Mouse (Mus musculus) left cerebral cortex, postnatal 25 days (tissue): ENCODE results near the gene Gm16434. TPM values are rescaled to one million over a fixed set of nuclear protein-coding genes. Genes with fewer than 3 reads are reported as not detected.
A peak's percentile ranks its signal among the peaks of the same experiment; 100 is the strongest.
"Not testable (repeated sequence)": the region's sequence is repeated elsewhere in the genome, so short reads cannot be mapped to it uniquely, and the experiment has no call there.

Source experiments
- DNase-seq, 2 experiments: peaks; one replicate each; pipeline ENCODE4 v3.0.0; 2022; ENCODE audit warnings: low spot score in 2 of 2, mixed read lengths in 1 of 2
- intact Hi-C: fragments of 180-260 bp; cut with DNase I; formaldehyde crosslinking; loops from one replicate; pipeline ENCODE4 v1.15.1; 2025
- total RNA-seq, 2 experiments: library from RNA; stranded (reverse); gene quantifications; 2 replicates each; pipeline ENCODE4 v1.2.3; 2021

Gm16434 gene
- not detected for total RNA-seq

DNA sequence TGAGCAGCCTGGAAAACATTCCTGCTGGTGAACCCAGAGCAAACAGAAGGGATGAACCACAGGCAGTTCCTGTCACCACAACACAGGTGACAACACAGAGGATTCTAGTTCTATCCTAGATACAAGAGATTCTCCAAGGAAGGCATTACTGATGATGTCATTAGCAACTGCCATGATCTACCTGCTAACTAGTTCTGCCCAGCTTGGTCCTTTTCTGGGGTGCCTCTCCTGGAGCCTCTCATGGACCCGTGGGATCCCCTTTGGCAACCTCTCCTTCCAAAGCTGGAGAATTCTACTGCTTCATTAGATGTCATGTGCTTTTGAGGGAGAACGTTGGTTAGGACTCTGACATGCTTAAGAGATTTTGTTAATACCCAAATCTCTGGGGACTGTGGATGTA, at the start of gene Gm16434:
Gene Gm16434, minus strand, starts transcription at position 101 of the 400 bp plus-strand sequence.
- DNase-seq, intact Hi-C loops: not testable (repeated sequence)

DNA sequence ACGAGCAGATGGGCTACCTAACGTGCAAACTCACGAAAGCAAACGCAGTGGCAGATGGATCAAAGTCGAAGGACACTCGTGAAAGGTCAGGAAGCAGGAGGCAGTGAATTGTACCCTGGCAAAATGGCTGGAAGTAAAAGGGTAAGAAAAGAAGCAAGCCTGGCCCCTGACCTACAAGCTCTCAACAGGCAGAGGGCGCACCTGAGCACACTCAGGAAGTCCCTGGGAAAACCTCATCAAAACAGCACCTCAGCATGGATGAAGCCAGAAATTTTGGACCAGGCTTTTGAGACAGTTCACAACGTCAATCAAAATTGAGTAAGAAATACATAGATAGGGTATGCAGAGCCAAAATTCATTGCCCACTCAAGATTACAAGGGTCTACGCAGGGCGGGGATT, 49.2 kb upstream of the Gm16434 start:
- peak in 1 of 2 experiments; percentile 1 for DNase-seq
- intact Hi-C loops, result not testable (repeated sequence)

DNA sequence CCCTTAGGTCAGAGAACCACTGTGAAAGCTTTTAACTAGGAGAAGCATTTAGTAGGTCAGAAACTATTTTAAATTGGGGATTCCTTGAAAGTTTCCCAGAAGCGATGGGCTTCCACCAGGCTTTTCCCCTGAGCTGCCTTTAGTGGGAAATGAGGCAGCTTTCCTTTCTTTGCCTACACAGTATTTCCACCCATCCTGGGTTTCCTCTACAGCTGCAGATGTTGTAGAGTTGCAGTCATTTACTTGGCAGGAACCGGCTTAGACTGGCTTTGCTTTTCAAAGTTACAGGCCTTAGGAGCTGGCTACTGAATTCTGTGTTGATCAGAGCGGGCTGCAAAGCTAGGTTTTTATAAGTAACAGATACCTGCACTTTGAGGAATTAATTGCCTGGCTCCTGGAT, 5.7 kb upstream of the Gm16434 start:
- intact Hi-C loops, result not testable (repeated sequence)
- DNase-seq, result peak; percentile 5 to 30

DNA sequence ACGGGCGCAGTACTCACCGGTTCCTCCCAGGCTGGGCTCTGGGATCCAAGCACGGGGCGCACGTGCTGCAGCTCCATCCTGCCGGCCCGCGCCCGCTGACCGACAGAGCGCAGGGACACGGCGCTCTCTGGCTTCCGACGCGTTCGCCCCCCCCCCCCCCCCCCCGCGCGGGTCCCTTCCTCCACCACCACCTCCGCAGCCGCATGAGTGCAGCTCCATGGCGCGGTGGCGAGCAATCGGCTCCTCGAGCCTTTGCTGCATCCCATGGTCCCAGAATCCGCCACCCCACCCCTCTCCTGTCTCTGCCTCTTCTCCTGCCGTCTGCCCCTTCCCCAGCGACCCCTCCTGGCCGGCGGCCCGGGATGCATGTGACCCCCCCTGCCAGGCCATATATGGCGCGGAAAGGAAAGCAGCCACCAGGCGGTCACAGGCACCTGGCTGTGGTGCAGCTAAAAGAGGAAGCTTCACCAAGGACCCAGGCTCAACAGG, 19.8 kb downstream of the Gm16434 start, which contains the start of gene Gm3512:
Gene Gm3512, minus strand, starts transcription at position 51 of the 489 bp plus-strand sequence.
- intact Hi-C loops, result not testable (repeated sequence)

More for the DNA sequence above, 19.8 kb downstream of the Gm16434 start, which contains the start of gene Gm3512:
- peak in 1 of 2 experiments; percentile 2 for DNase-seq

Other genes with a start within 250 kb of the Gm16434 start
- gene Gm6356, start 220.7 kb downstream of the Gm16434 start, total RNA-seq, result not detected
- gene Gm10406, start 167.1 kb downstream of the Gm16434 start, total RNA-seq, result under 1 TPM; 0.39 to 0.60 TPM
- not detected for gene Gm3685, start 149.6 kb downstream of the Gm16434 start, total RNA-seq
- 1 to 10 TPM; 1.5 to 2.3 TPM for gene Gm3696, start 93.9 kb downstream of the Gm16434 start, total RNA-seq
- not detected for gene Gm6676, start 69.1 kb downstream of the Gm16434 start, total RNA-seq
- 1 to 10 TPM; 1.5 TPM for gene Gm3512, start 20.0 kb downstream of the Gm16434 start, total RNA-seq
- not detected for gene Gm3727, start 70.2 kb upstream of the Gm16434 start, total RNA-seq
- gene Gm3739, start 120.5 kb upstream of the Gm16434 start, total RNA-seq, result under 1 TPM; 0.44 to 0.64 TPM
- not detected for gene Gm5797, start 137.9 kb upstream of the Gm16434 start, total RNA-seq
- not detected for gene Gm8374, start 170.6 kb upstream of the Gm16434 start, total RNA-seq